Mouse (Mus musculus): ENCODE data around the gene Fndc3b.
A peak's percentile ranks its signal among the peaks of the same experiment; 100 is the strongest.
"Not testable (repeated sequence)": the region's sequence is repeated elsewhere in the genome, so short reads cannot be mapped to it uniquely, and the experiment has no call there.

Fndc3b gene

GRCm38 (mm10) chr3:27503279-27504038 lies 207.6 kb downstream of the Fndc3b start:
- no peak for DNase-seq (ENCODE audit: low spot score in 2 of 2)

DNA sequence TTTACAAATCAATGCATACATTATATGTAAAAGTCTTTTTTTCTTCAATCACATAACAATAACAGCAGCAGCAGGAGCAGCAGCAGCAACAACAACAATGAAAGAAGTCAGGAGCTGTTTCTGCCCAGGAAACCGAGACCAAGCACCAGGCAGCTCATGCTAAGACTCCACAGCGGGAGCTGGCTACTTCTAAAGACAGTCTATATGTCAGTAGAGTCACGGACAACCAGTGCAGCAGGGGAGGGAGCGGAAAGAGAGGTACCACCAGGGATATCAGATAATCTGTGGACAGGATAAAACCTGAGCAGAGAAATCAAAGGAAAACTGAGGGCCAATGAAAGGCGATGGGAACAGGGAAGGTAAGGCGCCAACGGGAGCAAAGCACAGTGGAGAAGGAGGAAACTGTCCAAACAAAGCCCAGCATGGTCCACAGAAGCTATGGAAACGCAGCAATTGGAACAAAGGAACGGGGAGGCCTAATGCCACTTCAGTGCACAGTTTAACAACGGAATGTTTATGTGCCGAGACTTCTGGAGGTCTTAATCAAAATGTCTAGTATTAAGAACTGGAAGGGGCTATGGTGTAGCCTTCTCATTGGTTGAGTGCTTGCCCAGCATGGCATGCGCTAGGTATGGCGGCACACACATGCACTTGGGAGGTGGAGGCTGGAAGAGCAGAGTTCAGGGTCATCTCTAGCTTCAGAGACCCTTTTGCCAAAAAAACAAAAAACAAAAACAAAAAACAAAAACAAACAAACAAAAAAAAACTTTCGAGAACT lies 215.6 kb downstream of the Fndc3b start:
- no peak for DNase-seq (ENCODE audit: low spot score in 2 of 2)

GRCm38 (mm10) chr3:27494698-27495097 lies 216.4 kb downstream of the Fndc3b start:
- DNase-seq (ENCODE audit: low spot score in 2 of 2) = no peak

- no peak for DNase-seq (ENCODE audit: low spot score in 2 of 2)
These were observed 217.0 kb downstream of the Fndc3b start for GRCm38 (mm10) chr3:27494066-27494465.

DNA sequence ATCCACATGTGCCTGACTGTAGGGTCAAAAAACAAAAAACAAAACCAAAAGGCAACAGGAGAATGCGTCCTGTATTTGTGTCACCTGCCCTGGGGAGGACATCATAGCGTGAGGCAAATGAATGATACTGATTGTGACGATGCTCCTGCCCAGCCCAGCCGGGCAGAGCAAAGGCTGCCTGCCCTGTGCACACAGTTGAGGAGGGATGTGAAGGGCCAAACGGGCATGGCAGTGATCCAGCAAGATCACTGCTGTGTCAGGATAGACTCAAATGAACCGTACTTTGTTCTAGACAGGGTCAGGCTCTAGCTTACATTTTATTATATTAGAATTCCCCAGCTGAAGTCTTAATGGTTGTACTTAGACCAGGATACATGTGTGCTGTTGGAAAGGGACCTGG lies 219.3 kb downstream of the Fndc3b start:
- no peak for DNase-seq (ENCODE audit: low spot score in 2 of 2)

- DNase-seq (ENCODE audit: low spot score in 2 of 2) = no peak
These were observed 219.7 kb downstream of the Fndc3b start for GRCm38 (mm10) chr3:27491367-27491766.

- no peak for DNase-seq (ENCODE audit: low spot score in 2 of 2)
These were observed 220.2 kb downstream of the Fndc3b start for GRCm38 (mm10) chr3:27490891-27491290.

DNA sequence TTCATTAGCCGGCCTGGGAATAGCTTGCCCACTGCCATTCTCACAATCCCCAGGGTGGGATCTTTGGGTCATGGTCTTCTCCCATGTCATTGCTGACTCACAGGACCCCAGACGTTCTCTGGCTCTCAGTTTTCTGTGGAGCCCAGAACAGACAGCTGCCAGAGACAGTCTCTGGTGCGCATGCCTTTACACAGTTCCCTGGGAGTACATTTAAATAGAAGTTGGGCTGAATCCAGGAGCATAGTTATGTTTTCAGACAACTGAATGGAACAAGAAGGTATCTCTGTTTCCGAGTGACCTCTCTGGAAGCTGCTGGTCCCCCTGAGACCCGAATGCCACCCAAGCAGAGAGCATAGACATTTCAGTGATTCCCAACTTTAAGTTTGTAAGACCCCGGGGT lies 221.6 kb downstream of the Fndc3b start:
- DNase-seq (ENCODE audit: low spot score in 2 of 2) = no peak

DNA sequence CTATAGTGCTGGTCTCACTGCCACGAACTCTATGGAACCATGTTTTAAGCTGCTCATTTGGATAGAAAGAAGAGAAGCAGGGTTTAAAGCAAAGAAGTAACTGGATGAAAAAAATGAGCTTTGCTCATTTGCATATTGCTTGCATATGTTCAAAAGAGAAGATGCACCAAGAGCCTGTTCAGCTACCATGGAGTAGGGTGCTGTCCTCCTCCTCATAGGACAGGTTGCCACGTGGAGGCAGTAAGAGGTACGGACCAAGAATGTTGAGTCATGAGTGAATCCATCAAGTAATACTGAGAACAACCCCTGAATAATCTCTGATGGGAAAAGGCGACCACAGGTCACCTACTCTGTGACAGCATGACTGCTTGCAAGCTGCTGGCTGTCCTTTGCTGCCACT lies 226.0 kb downstream of the Fndc3b start:
- no peak for DNase-seq (ENCODE audit: low spot score in 2 of 2)

DNA sequence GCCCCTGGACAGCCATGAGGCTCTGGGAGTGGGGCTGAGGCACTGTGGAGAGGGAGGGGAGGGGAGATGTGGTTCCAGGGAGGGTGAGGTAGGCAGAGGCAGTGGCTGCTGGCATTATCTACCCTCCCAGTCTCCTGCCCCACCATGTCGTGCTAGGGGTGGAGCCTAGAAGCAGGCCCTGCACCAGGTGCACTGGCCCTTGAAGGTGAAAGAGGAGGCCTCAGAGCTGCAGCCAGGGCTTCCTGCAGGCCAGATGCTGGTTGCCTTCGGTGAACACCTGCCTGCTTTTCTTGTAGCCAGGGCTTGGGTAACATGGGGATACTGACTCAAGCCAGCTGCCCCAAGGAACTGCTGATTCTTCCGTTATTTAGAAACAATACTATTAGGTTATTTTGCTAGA lies 226.4 kb downstream of the Fndc3b start:
- DNase-seq (ENCODE audit: low spot score in 2 of 2) = no peak

- no peak for DNase-seq (ENCODE audit: low spot score in 2 of 2)
These were observed 227.3 kb downstream of the Fndc3b start for GRCm38 (mm10) chr3:27483762-27484161.

DNA sequence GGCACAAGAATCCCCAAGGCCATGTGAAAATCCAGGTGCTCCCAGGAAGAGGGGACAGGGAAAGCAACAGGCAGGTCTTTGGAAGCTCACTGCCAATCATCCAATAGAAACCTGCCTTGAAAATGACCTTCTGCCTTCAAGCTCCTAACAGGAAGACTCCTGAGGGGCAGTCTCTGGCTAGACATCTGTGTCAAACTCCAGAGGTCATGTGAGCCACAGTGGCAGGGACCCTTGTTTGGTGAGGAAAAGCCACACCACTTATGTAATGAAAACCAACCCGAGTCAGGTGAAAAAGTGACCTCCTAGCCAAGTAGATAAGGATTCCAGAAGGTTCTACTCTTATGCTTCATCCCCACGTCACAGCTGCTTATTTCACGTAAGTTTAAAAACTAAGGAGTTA lies 227.8 kb downstream of the Fndc3b start:
- DNase-seq (ENCODE audit: low spot score in 2 of 2) = no peak

GRCm38 (mm10) chr3:27481738-27482137 lies 229.4 kb downstream of the Fndc3b start:
- DNase-seq (ENCODE audit: low spot score in 2 of 2) = no peak

DNA sequence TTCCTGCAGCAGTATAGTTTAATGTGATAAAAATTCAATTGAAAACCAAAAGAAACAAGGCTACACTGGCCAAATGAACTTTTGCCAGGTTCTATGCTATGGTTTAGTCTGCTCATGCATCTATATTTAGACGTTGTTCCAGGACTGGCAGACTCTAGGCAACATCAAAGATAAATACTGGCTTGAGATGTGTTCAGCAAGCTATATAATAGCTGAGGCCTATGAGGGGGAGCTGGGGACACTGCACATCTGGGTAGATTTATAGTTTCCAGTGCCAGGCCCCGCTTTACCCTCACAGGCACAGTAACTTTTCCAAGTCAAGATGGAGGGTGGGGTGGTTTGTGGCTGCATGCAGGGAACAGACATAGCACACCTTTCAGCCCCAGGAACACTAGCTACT lies 231.7 kb downstream of the Fndc3b start:
- DNase-seq (ENCODE audit: low spot score in 2 of 2) = no peak

DNA sequence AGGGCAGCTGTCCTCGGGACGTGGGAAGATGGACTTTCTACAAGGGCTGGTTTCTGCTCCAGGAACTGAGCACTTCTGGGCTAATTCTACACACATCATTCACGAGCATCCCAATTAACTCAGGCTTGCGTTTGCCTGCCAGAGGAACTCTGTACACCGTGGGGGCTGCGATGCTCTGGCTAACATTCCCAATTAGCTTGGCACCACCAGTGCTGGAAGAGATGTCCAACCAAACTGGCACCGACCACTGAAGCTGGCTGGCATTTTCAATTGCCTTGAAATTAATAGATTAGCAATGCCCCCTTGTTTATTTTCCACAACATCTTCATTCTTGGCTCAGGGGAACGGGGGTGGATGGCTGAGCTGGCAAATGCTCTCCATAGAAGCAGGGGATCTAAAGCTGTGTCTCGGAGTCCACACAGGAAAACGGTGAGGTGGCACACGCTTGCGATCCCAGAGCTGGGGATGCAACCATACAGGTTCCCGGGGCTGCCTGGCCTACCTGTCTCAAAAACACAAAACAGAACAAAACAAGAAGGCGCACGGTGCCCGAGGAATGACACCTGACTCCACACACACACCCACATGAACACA lies 232.4 kb downstream of the Fndc3b start:
- no peak for DNase-seq (ENCODE audit: low spot score in 2 of 2)

GRCm38 (mm10) chr3:27477749-27478148 lies 233.4 kb downstream of the Fndc3b start:
- DNase-seq (ENCODE audit: low spot score in 2 of 2) = not testable (repeated sequence)

DNA sequence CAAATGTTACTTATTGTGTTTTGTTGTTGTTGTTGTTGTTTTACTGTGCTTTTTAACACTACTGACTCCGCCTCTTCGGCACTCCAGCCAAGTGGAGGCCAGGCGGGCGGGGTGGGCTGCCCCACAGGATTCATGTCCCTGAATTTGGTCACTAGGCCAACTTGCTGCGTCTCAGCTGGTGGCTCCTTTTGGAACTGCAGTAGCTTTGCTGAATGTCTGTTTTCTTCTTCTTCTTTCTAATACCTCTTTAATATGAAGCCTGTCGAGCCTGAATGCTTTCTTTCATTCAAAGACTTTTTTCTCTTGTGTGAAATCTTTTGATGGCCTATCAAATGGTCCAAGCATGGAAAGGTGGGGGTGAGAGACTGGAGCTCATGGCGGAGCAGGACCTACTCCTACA lies 235.2 kb downstream of the Fndc3b start:
- no peak for DNase-seq (ENCODE audit: low spot score in 2 of 2)

GRCm38 (mm10) chr3:27473801-27474599 lies 237.1 kb downstream of the Fndc3b start:
- peak; percentile 34 to 74 for DNase-seq (ENCODE audit: low spot score in 2 of 2)

DNA sequence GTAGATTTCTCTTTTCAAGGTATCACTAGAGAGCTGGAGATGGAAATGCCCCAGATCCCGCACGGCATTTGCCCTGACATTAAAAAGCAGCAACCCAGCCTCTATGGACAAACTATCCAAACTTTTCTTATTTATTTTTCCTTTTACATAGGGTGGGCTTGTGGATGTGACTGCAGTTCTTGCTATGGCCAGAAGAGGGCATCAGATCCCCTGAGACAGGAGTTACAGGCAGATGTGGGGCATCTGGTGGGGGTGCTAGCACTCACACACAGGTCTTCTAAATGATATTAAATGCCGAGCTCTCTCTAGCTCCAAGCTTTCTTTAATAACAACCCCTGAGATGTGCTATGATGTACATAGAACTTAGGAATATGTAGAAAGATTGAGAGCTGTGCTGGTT lies 238.3 kb downstream of the Fndc3b start:
- no peak for DNase-seq (ENCODE audit: low spot score in 2 of 2)

DNA sequence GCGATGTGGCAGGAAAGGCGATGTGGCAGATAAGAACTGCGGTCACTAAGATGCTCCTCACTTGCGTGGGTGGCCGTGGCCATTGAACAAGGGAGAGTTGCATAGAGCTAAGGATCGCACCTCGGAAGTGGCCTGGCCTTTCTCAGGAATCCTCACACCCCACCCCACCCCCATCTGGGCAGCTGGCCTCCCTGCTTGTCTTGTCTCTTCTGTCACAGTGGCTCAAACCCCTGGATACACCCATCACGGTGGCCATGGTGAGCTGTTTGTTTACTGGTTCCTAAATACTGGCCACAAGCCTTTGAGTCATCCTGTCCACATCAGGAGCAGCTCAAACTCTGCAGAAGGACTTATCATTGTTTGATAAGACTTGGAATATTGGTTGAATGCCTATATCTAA lies 240.3 kb downstream of the Fndc3b start:
- no peak for DNase-seq (ENCODE audit: low spot score in 2 of 2)

- no peak for DNase-seq (ENCODE audit: low spot score in 2 of 2)
These were observed 241.1 kb downstream of the Fndc3b start for GRCm38 (mm10) chr3:27469971-27470370.

DNA sequence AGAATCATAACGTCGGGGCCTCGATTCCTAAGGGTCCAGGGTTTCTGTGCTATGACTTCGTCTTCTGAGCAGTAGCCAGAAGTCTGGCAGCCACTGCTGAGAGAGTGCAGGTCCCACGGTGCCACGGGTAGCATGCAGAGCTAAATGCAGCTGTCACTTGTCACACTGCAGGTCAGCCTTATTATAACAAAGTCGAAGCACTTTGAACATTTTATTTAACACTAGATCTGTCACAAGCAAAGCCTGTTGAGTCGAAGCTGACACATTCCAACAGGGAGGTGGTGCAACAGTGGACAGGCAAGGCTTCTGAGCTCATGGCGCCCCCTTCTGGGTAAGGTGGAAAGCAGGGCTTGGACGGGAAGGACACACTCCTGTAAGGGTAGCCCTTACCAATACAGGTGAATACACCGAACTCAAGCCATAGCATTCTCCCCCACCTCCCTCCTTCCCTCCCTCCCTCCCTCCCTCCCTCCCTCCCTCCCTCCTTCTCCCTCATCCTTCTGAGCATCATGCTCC lies 243.5 kb downstream of the Fndc3b start:
- no peak for DNase-seq (ENCODE audit: low spot score in 2 of 2)

All from urinary bladder, adult 18-20 months (tissue).